Mouse (Mus musculus) CD4-positive, CD25-positive, alpha-beta regulatory T cell, adult 9 weeks (primary cell): ENCODE results near the gene Rmi2. TPM values are rescaled to one million over a fixed set of nuclear protein-coding genes. Genes with fewer than 3 reads are reported as not detected.

ENCODE experiments used
- polyA plus RNA-seq: library from polyadenylated mRNA; unstranded; fragments of 100-300 nt; shearing (Covaris generic); gene quantifications from one replicate; pipeline ENCODE4 v1.2.1, GENCODE M21; 2017

The Rmi2 gene
- polyA plus RNA-seq: 0.45 TPM

GRCm38 (mm10) chr16:10834911-10835587 lies at the start of gene Rmi2:
Rmi2 (plus strand) TSS chr16:10835059.

GRCm38 (mm10) chr16:10785371-10786231 lies 49.3 kb upstream of the Rmi2 start, which contains the start of gene Socs1:
Socs1 (minus strand) TSS chr16:10785536.

GRCm38 (mm10) chr16:10788271-10788670 lies 46.6 kb upstream of the Rmi2 start, which contains the start of gene Tnp2:
Tnp2 (minus strand) TSS chr16:10788660.

GRCm38 (mm10) chr16:10790702-10791101 lies 44.2 kb upstream of the Rmi2 start, which contains the start of gene Prm3:
Prm3 (minus strand) TSS chr16:10790914.

GRCm38 (mm10) chr16:10796034-10796433 lies 38.8 kb upstream of the Rmi2 start, which contains the start of gene Prm2:
Prm2 (minus strand) TSS chr16:10796134.

GRCm38 (mm10) chr16:10805789-10806527 lies 28.9 kb upstream of the Rmi2 start, which contains the start of gene Prm1:
Prm1 (minus strand) TSS chr16:10805839.

GRCm38 (mm10) chr16:10812865-10813371 lies 21.9 kb upstream of the Rmi2 start, which contains the start of gene Gm11172:
Gm11172 (plus strand) TSS chr16:10812915.

Other genes starting within 250 kb of the Rmi2 start
- gene Socs1, start 49.5 kb upstream of the Rmi2 start, polyA plus RNA-seq: 8.7 TPM
- 6.4 TPM for gene Tnp2, start 46.4 kb upstream of the Rmi2 start, polyA plus RNA-seq
- gene Prm3, start 44.1 kb upstream of the Rmi2 start, polyA plus RNA-seq: not detected
- 0.46 TPM for gene Prm2, start 38.9 kb upstream of the Rmi2 start, polyA plus RNA-seq
- gene Prm1, start 29.2 kb upstream of the Rmi2 start, polyA plus RNA-seq: 1.0 TPM
- not detected for gene Gm11172, start 22.1 kb upstream of the Rmi2 start, polyA plus RNA-seq
- gene Snn, start 225.9 kb downstream of the Rmi2 start, polyA plus RNA-seq: 2.4 TPM
- 32.9 TPM for gene Litaf, start 231.1 kb downstream of the Rmi2 start, polyA plus RNA-seq